11 mouse cellular contexts compared by ENCODE assay signal in genomic region chr2:53030432-53030826, GRCm38 (mm10).
DNase-seq lines count a peak whose midpoint lies in the region; ATAC-seq and TF ChIP-seq lines count a peak whose summit lies in the region.
"Had no signal": no experiment of that assay in that cellular context is flagged by ENCODE, and none has a peak within 500 bp of the region (broad histone marks: within the 10 kb centered on the region; RNA-seq: fewer than 3 reads in every experiment).

No protein-coding gene starts in this region.

- 71% methylated on average over 5 of the region's 5 CpGs for WGBS in forebrain, embryonic 15.5 days
- 67% methylated on average over 5 of the region's 5 CpGs for WGBS in forebrain, embryonic 11.5 days
- 59% methylated on average over 5 of the region's 5 CpGs for WGBS in kidney, postnatal 0 days
- WGBS in kidney, adult 2 months: 71% methylated on average over 5 of the region's 5 CpGs
- 66% methylated on average over 5 of the region's 5 CpGs for WGBS in forebrain, embryonic 16.5 days

- H3K36me3 ChIP-seq in forebrain, embryonic 15.5 days: no peaks in the 10 kb centered on the region
- no peaks in the 10 kb centered on the region for H3K36me3 ChIP-seq in forebrain, embryonic 11.5 days (ENCODE audit: control insufficient read depth, insufficient read depth, low read length)
- H3K36me3 ChIP-seq in kidney, postnatal 0 days (ENCODE audit: insufficient read depth, low read length): no peaks in the 10 kb centered on the region
- no peaks in the 10 kb centered on the region for H3K36me3 ChIP-seq in kidney, adult 2 months (ENCODE audit: control insufficient read depth, insufficient read depth, low read length)
- H3K36me3 ChIP-seq in forebrain, embryonic 16.5 days (ENCODE audit: control insufficient read depth, insufficient read depth): no peaks in the 10 kb centered on the region
- no peaks in the 10 kb centered on the region for H3K36me3 ChIP-seq in myocyte (ENCODE audit: control insufficient read depth, insufficient read depth)
- H3K36me3 ChIP-seq: midbrain, embryonic 15.5 days had no signal

- no peak for DNase-seq in forebrain, embryonic 11.5 days (ENCODE audit: low spot score)
- DNase-seq in kidney, postnatal 0 days (ENCODE audit: low spot score): no peak
- no peak for DNase-seq in kidney, adult 2 months
- DNase-seq in retina, embryonic 14.5 days (ENCODE audit: low spot score): no peak
- DNase-seq in thymus, postnatal 10 days (ENCODE audit: low spot score in 2 of 2): no peak
- DNase-seq: heart, adult 11 months; liver, postnatal 0 days had no signal

- TF ChIP-seq CTCF in kidney, postnatal 0 days (IDR thresholded peaks at IDR 0.05; ENCODE audit: low read depth): no peak
- no peak for TF ChIP-seq CTCF in kidney, adult 2 months (conservative IDR thresholded peaks at IDR 0.05; ENCODE audit: insufficient read depth, insufficient read length, low read depth, low read length)

- no peak overlapping the region for H3ac ChIP-seq in myocyte (ENCODE audit: control insufficient read depth, insufficient read length)

- no peaks in the 10 kb centered on the region for H3K27me3 ChIP-seq in forebrain, embryonic 15.5 days
- no peaks in the 10 kb centered on the region for H3K27me3 ChIP-seq in forebrain, embryonic 11.5 days (ENCODE audit: control insufficient read depth, insufficient read depth, low read length)
- H3K27me3 ChIP-seq in kidney, postnatal 0 days (ENCODE audit: insufficient read depth, low read length): no peaks in the 10 kb centered on the region
- no peaks in the 10 kb centered on the region for H3K27me3 ChIP-seq in kidney, adult 2 months (replicated peaks; ENCODE audit: control insufficient read depth, insufficient read depth, low read length)
- H3K27me3 ChIP-seq in forebrain, embryonic 16.5 days (replicated peaks; ENCODE audit: control insufficient read depth, insufficient read depth, low read length): no peaks in the 10 kb centered on the region
- no peaks in the 10 kb centered on the region for H3K27me3 ChIP-seq in myocyte (ENCODE audit: control insufficient read depth, insufficient read depth, insufficient read length)
- H3K27me3 ChIP-seq: midbrain, embryonic 15.5 days had no signal

- ATAC-seq in forebrain, embryonic 15.5 days (replicated peaks): no peak
- no peak for ATAC-seq in forebrain, embryonic 11.5 days (replicated peaks; ENCODE audit: low FRiP score)
- no peak for ATAC-seq in kidney, postnatal 0 days (replicated peaks; ENCODE audit: low FRiP score, low read depth)
- ATAC-seq in forebrain, embryonic 16.5 days: peak; percentile 18; the same call in 1 of the 2 replicates
- ATAC-seq: liver, postnatal 0 days; midbrain, embryonic 15.5 days had no signal

- no peaks in the 10 kb centered on the region for H3K9me3 ChIP-seq in forebrain, embryonic 15.5 days
- H3K9me3 ChIP-seq in forebrain, embryonic 11.5 days (ENCODE audit: control insufficient read depth, low read length): no peaks in the 10 kb centered on the region
- H3K9me3 ChIP-seq in kidney, postnatal 0 days (replicated peaks; ENCODE audit: low read length): no peaks in the 10 kb centered on the region
- H3K9me3 ChIP-seq in forebrain, embryonic 16.5 days (ENCODE audit: control insufficient read depth, low read length): no peaks in the 10 kb centered on the region
- H3K9me3 ChIP-seq: midbrain, embryonic 15.5 days had no signal

- no peak for TF ChIP-seq POLR2A in kidney, adult 2 months (IDR thresholded peaks at IDR 0.05; ENCODE audit: low read depth, low read length)
- TF ChIP-seq POLR2A in myocyte (IDR thresholded peaks at IDR 0.05; ENCODE audit: insufficient read length, low read depth): no peak

- H3K79me2 ChIP-seq in myocyte (ENCODE audit: control insufficient read depth, insufficient read depth): no peaks in the 10 kb centered on the region

- H3K4me1 ChIP-seq in forebrain, embryonic 15.5 days: peaks cover 14% of the 10 kb centered on the region
- no peaks in the 10 kb centered on the region; the same call in 1 of the 2 replicates for H3K4me1 ChIP-seq in forebrain, embryonic 11.5 days (replicated peaks; ENCODE audit: control insufficient read depth, insufficient read depth, low read length)
- H3K4me1 ChIP-seq in kidney, postnatal 0 days (replicated peaks; ENCODE audit: insufficient read depth, low read length): peaks cover 12% of the 10 kb centered on the region; the same call in 1 of the 2 replicates
- no peaks in the 10 kb centered on the region; the same call in 1 of the 2 replicates for H3K4me1 ChIP-seq in kidney, adult 2 months (ENCODE audit: control insufficient read depth, insufficient read depth, low read length)
- H3K4me1 ChIP-seq in forebrain, embryonic 16.5 days (replicated peaks; ENCODE audit: control insufficient read depth, insufficient read depth, low read length): peaks cover 8% of the 10 kb centered on the region

- no peak overlapping the region for H3K9ac ChIP-seq in forebrain, embryonic 15.5 days (replicated peaks)
- H3K9ac ChIP-seq in forebrain, embryonic 11.5 days (ENCODE audit: low read length): no peak overlapping the region
- H3K9ac ChIP-seq in kidney, postnatal 0 days (ENCODE audit: low read depth, low read length): no peak overlapping the region
- H3K9ac ChIP-seq in forebrain, embryonic 16.5 days (replicated peaks; ENCODE audit: low read depth, low read length): no peak overlapping the region
- H3K9ac ChIP-seq: liver, postnatal 0 days; midbrain, embryonic 15.5 days had no signal

- H3K4me3 ChIP-seq in forebrain, embryonic 15.5 days: no peak overlapping the region
- H3K4me3 ChIP-seq in forebrain, embryonic 11.5 days (ENCODE audit: low read depth, low read length): no peak overlapping the region
- no peak overlapping the region for H3K4me3 ChIP-seq in kidney, postnatal 0 days (replicated peaks; ENCODE audit: low read depth, low read length)
- H3K4me3 ChIP-seq in kidney, adult 2 months (ENCODE audit: insufficient read depth, low read depth, low read length): no peak overlapping the region
- H3K4me3 ChIP-seq in forebrain, embryonic 16.5 days (replicated peaks; ENCODE audit: low read length): no peak overlapping the region
- H3K4me3 ChIP-seq in myocyte: no peak overlapping the region
- H3K4me3 ChIP-seq: midbrain, embryonic 15.5 days had no signal

- H3K27ac ChIP-seq in forebrain, embryonic 15.5 days (replicated peaks): peak overlapping the region; percentile 70
- H3K27ac ChIP-seq in forebrain, embryonic 11.5 days (ENCODE audit: low read depth, low read length): no peak overlapping the region
- 0 out of 2 replicates have a peak overlapping the region, but pooled peaks have one; percentile 20 for H3K27ac ChIP-seq in kidney, postnatal 0 days
- no peak overlapping the region for H3K27ac ChIP-seq in kidney, adult 2 months (ENCODE audit: insufficient read depth, low read depth, low read length)
- H3K27ac ChIP-seq in forebrain, embryonic 16.5 days (ENCODE audit: low read length): peak overlapping the region; percentile 1; the same call in 1 of the 2 replicates
- H3K27ac ChIP-seq: midbrain, embryonic 15.5 days had no signal

- no peak overlapping the region for H3K4me2 ChIP-seq in forebrain, embryonic 15.5 days (replicated peaks)
- H3K4me2 ChIP-seq in forebrain, embryonic 11.5 days (ENCODE audit: low read depth, low read length, severe bottlenecking): no peak overlapping the region
- no peak overlapping the region for H3K4me2 ChIP-seq in kidney, postnatal 0 days (ENCODE audit: low read length)
- H3K4me2 ChIP-seq in forebrain, embryonic 16.5 days (ENCODE audit: low read length): no peak overlapping the region
- H3K4me2 ChIP-seq in myocyte (ENCODE audit: low read depth): peak overlapping the region; percentile 28
- H3K4me2 ChIP-seq: midbrain, embryonic 15.5 days had no signal

TF ChIP-seq in myocyte, 11 proteins besides CTCF, POLR2A, EP300 and RAD21:
- TF ChIP-seq E2F4 (IDR thresholded peaks at IDR 0.05; ENCODE audit: insufficient read depth): no peak
- no peak for TF ChIP-seq POLR2AphosphoS2 (IDR thresholded peaks at IDR 0.05; ENCODE audit: insufficient read length, low read depth)
- no peak for TF ChIP-seq CEBPB (IDR thresholded peaks at IDR 0.05; ENCODE audit: insufficient read depth, poor library complexity, severe bottlenecking)
- TF ChIP-seq TCF3 (IDR thresholded peaks at IDR 0.05; ENCODE audit: insufficient read length, low read depth): no peak
- no peak for TF ChIP-seq SRF (IDR thresholded peaks at IDR 0.05; ENCODE audit: control insufficient read depth, insufficient read length, low read depth)
- TF ChIP-seq MYOD1 (IDR thresholded peaks at IDR 0.05; ENCODE audit: control insufficient read depth in 1 of 3, insufficient read length in 2 of 3, low read depth in 2 of 3): no peak
- no peak for TF ChIP-seq MYOG (IDR thresholded peaks at IDR 0.05; ENCODE audit: control insufficient read depth in 1 of 3, insufficient read depth in 1 of 3, insufficient read length in 2 of 3, low read depth in 2 of 3)
- TF ChIP-seq REST (IDR thresholded peaks at IDR 0.05; ENCODE audit: insufficient read depth, insufficient read length): no peak
- TF ChIP-seq USF1 (IDR thresholded peaks at IDR 0.05; ENCODE audit: low read depth): no peak
- TF ChIP-seq TCF12 (IDR thresholded peaks at IDR 0.05; ENCODE audit: insufficient read depth, poor library complexity, severe bottlenecking): no peak
- no peak for TF ChIP-seq MAX (IDR thresholded peaks at IDR 0.05; ENCODE audit: low read depth)
TF ChIP-seq in myocyte: peak in this region for 0.

Comparison
In these comparisons a context has a peak if more than half of its experiments do, and no peak if none do; other contexts are left out.
1. H3K27ac ChIP-seq: peak in forebrain, embryonic 15.5 days (single experiment), kidney, postnatal 0 days (single experiment) and forebrain, embryonic 16.5 days (single experiment); none in forebrain, embryonic 11.5 days (single experiment) and kidney, adult 2 months (single experiment).